10 mouse cellular contexts compared by ENCODE assay signal in genomic region chr6:84656680-84657079, GRCm38 (mm10).
DNase-seq lines count a peak whose midpoint lies in the region; ATAC-seq lines count a peak whose summit lies in the region.
"Had no signal": no experiment of that assay in that cellular context is flagged by ENCODE, and none has a peak within 500 bp of the region (broad histone marks: within the 10 kb centered on the region; RNA-seq: fewer than 3 reads in every experiment).

No protein-coding gene starts in this region.

- intact Hi-C loops in left cerebral cortex, postnatal 36 days (cut with DNase I): no loop called here

- no peaks in the 10 kb centered on the region for H3K27me3 ChIP-seq in forebrain, embryonic 10.5 days (ENCODE audit: poor library complexity, severe bottlenecking)
- H3K27me3 ChIP-seq: forebrain, embryonic 12.5 days had no signal

- 36% methylated on average over 2 of the region's 2 CpGs for WGBS in forebrain, embryonic 10.5 days

- no peaks in the 10 kb centered on the region for H3K36me3 ChIP-seq in forebrain, embryonic 10.5 days (replicated peaks)
- H3K36me3 ChIP-seq: forebrain, embryonic 12.5 days had no signal

- peaks cover 10% of the 10 kb centered on the region for H3K4me1 ChIP-seq in forebrain, embryonic 10.5 days
- H3K4me1 ChIP-seq: forebrain, embryonic 12.5 days had no signal

- DNase-seq in embryo, embryonic 10.5 days (ENCODE audit: low spot score): peak; percentile 19
- DNase-seq in embryo, embryonic 9.5 days (ENCODE audit: extremely low spot score): no peak
- DNase-seq in urinary bladder, postnatal 25 days (ENCODE audit: low spot score): peak; percentile 26
- no peak for DNase-seq in urinary bladder, adult 18-20 months (ENCODE audit: low spot score in 2 of 2)
- DNase-seq in yolk sac, embryonic 10.5 days (ENCODE audit: low spot score): peak; percentile 16
- DNase-seq in forebrain, embryonic 10.5 days (ENCODE audit: extremely low spot score, low spot score): no peak
- DNase-seq in left cerebral cortex, postnatal 36 days (ENCODE audit: low spot score in 2 of 2): no peak

- H3K4me3 ChIP-seq in forebrain, embryonic 10.5 days: no peak overlapping the region
- H3K4me3 ChIP-seq: forebrain, embryonic 12.5 days had no signal

- H3K27ac ChIP-seq in forebrain, embryonic 10.5 days: no peak overlapping the region
- H3K27ac ChIP-seq: forebrain, embryonic 12.5 days; liver, embryonic 14.5 days had no signal

- ATAC-seq in hematopoietic stem cell, adult 5-6 weeks (replicated peaks in 1 of 2; ENCODE audit: insufficient read depth in 1 of 2, low FRiP score in 2 of 2, low TSS enrichment in 1 of 2, low read depth in 1 of 2, poor library complexity in 2 of 2, severe bottlenecking in 2 of 2): peak; percentile 65 to 78; a peak in 3 of 4 replicates

- no peaks in the 10 kb centered on the region for H3K9me3 ChIP-seq in forebrain, embryonic 10.5 days
- H3K9me3 ChIP-seq: forebrain, embryonic 12.5 days had no signal

Comparison
In these comparisons a context has a peak if more than half of its experiments do, and no peak if none do; other contexts are left out.
1. DNase-seq: peak in embryo, embryonic 10.5 days (single experiment), urinary bladder, postnatal 25 days (single experiment) and yolk sac, embryonic 10.5 days (single experiment); none in embryo, embryonic 9.5 days (single experiment), urinary bladder, adult 18-20 months (0 of 2), forebrain, embryonic 10.5 days (single experiment) and left cerebral cortex, postnatal 36 days (0 of 2).